ENCODE assay signal across 8 mouse cellular contexts in the genomic region with DNA sequence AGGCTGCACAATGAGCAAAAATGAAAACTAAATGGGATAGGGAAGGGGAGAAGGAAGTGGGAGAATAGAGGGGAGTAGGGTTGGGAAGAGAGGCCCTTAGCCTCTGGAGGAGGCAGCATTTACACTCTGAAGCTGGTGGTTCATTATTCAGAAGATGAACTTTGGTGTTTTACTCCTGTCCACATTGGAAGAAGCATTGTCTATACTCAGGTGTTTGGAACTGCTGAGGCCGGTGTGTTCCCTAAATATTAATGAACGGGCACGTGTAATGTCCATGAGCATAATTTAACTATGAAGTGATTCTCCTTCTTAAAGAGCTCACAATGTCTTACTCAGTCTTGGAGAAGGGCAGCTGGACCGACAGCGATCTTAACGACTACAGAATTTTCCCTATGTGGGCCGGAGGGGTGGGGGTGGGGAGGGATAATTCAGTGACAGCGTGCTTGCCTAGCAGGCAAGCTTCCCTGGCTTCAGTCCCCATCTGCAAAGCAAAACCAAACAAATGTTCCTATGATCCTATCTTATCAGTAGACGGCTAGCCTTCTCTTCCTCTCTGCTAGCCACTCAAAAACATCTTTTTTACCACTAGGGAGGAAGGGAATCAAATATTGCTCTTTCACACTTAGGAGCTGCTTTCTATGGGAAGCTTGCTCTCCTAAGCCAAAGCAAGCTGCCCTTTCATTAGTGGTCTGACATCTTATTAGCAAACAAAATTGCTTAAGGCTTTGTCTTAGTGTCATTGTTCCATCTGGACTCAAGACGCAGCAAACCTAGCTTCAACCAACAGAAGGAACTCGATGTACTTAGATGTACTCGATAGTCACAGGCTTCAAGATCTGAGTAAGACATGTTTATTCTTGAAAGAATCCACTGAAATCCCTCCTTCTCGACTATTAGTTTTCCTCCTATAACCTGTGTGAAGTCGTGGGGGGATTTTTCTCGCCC. TPM values are rescaled to one million over a fixed set of nuclear protein-coding genes. Genes with fewer than 3 reads are reported as not detected.
DNase-seq lines count a peak whose midpoint lies in the region; ATAC-seq and TF ChIP-seq lines count a peak whose summit lies in the region.

No protein-coding gene starts in this region.

- H3K36me3 ChIP-seq in testis, adult 2 months (ENCODE audit: control insufficient read depth, insufficient read depth, low read length), result no peaks in the 10 kb centered on the region
- H3K36me3 ChIP-seq in forebrain, embryonic 13.5 days (ENCODE audit: poor library complexity, severe bottlenecking), result no peaks in the 10 kb centered on the region
- no peaks in the 10 kb centered on the region for H3K36me3 ChIP-seq in liver, embryonic 12.5 days
- H3K36me3 ChIP-seq in stomach, embryonic 16.5 days (ENCODE audit: control insufficient read depth, insufficient read depth, low read length), result no peaks in the 10 kb centered on the region

- ATAC-seq in forebrain, embryonic 13.5 days, result no peak
- ATAC-seq in liver, embryonic 12.5 days, result no peak
- no peak for ATAC-seq in stomach, embryonic 16.5 days (ENCODE audit: insufficient read depth, low FRiP score)

- no peak for TF ChIP-seq POLR2A in testis, adult 2 months (IDR thresholded peaks at IDR 0.05; ENCODE audit: control insufficient read depth, low read depth, low read length)

- no peak overlapping the region for H3K4me3 ChIP-seq in testis, adult 2 months (ENCODE audit: control insufficient read depth, low read depth, low read length)
- peak overlapping the region; percentile 56 for H3K4me3 ChIP-seq in forebrain, embryonic 13.5 days
- peak overlapping the region; percentile 64 for H3K4me3 ChIP-seq in liver, embryonic 12.5 days
- peak overlapping the region; percentile 58 for H3K4me3 ChIP-seq in stomach, embryonic 16.5 days (replicated peaks; ENCODE audit: low read length)

- H3K4me2 ChIP-seq in forebrain, embryonic 13.5 days, result peak overlapping the region; percentile 65
- peak overlapping the region; percentile 75 for H3K4me2 ChIP-seq in liver, embryonic 12.5 days
- peak overlapping the region; percentile 70 for H3K4me2 ChIP-seq in stomach, embryonic 16.5 days (ENCODE audit: low read depth, low read length)

- no peak for DNase-seq in testis, postnatal 10 days (ENCODE audit: low spot score)
- no peak for DNase-seq in cerebellum, postnatal 4 days (ENCODE audit: low spot score in 2 of 2)
- DNase-seq in gastrocnemius, adult 8-10 months (ENCODE audit: low spot score in 2 of 2), result no peak
- no peak for DNase-seq in ovary, postnatal 36 days (ENCODE audit: low spot score)

- no peaks in the 10 kb centered on the region for H3K27me3 ChIP-seq in testis, adult 2 months (ENCODE audit: control insufficient read depth, insufficient read depth, low read length)
- no peaks in the 10 kb centered on the region for H3K27me3 ChIP-seq in forebrain, embryonic 13.5 days
- H3K27me3 ChIP-seq in liver, embryonic 12.5 days (replicated peaks), result no peaks in the 10 kb centered on the region
- H3K27me3 ChIP-seq in stomach, embryonic 16.5 days (ENCODE audit: control insufficient read depth, insufficient read depth, low read length), result no peaks in the 10 kb centered on the region

- H3K9me3 ChIP-seq in forebrain, embryonic 13.5 days (replicated peaks), result no peaks in the 10 kb centered on the region
- H3K9me3 ChIP-seq in liver, embryonic 12.5 days (replicated peaks), result no peaks in the 10 kb centered on the region
- no peaks in the 10 kb centered on the region for H3K9me3 ChIP-seq in stomach, embryonic 16.5 days (replicated peaks; ENCODE audit: control insufficient read depth, low read length)

- H3K9ac ChIP-seq in forebrain, embryonic 13.5 days, result peak overlapping the region; percentile 73
- peak overlapping the region; percentile 79 for H3K9ac ChIP-seq in liver, embryonic 12.5 days
- peak overlapping the region; percentile 75; the same call in 1 of the 2 replicates for H3K9ac ChIP-seq in stomach, embryonic 16.5 days (ENCODE audit: low read length)

- H3K4me1 ChIP-seq in testis, adult 2 months (ENCODE audit: control insufficient read depth, insufficient read depth, low read length), result peaks cover 16% of the 10 kb centered on the region
- peaks cover 7% of the 10 kb centered on the region; the same call in 1 of the 2 replicates for H3K4me1 ChIP-seq in forebrain, embryonic 13.5 days
- peaks cover 79% of the 10 kb centered on the region for H3K4me1 ChIP-seq in liver, embryonic 12.5 days
- H3K4me1 ChIP-seq in stomach, embryonic 16.5 days (ENCODE audit: control insufficient read depth, insufficient read depth, low read length), result peaks cover 18% of the 10 kb centered on the region

- H3K27ac ChIP-seq in testis, adult 2 months (ENCODE audit: control insufficient read depth, insufficient read depth, low read depth, low read length), result peak overlapping the region; percentile 94
- H3K27ac ChIP-seq in forebrain, embryonic 13.5 days, result no peak overlapping the region
- peak overlapping the region; percentile 99 for H3K27ac ChIP-seq in liver, embryonic 12.5 days
- H3K27ac ChIP-seq in stomach, embryonic 16.5 days (ENCODE audit: low read length), result peak overlapping the region; percentile 95

- TF ChIP-seq CTCF in testis, adult 2 months (IDR thresholded peaks at IDR 0.05; ENCODE audit: control insufficient read depth, insufficient read depth, insufficient replicate concordance, low read depth, low read length), result no peak

- 26% methylated on average over 15 of the region's 15 CpGs for WGBS in forebrain, embryonic 13.5 days
- 19% methylated on average over 15 of the region's 15 CpGs for WGBS in liver, embryonic 12.5 days (ENCODE audit: insufficient replicate concordance)
- 30% methylated on average over 15 of the region's 15 CpGs for WGBS in stomach, embryonic 16.5 days

RNA-seq across cellular contexts. Expression of a gene that starts 14.5 kb away (rescaled TPM):
- 11.4 and 13.4 TPM in 2 replicates for polyA plus RNA-seq in testis, adult 2 months (2012; rRNA removed)
- 38.6 and 39.1 TPM in 2 replicates for polyA plus RNA-seq in forebrain, embryonic 13.5 days (2015; fragmentation: Nextera tagmentation; extraction: Ambion mirVana)
- polyA plus RNA-seq in liver, embryonic 12.5 days (2016; fragmentation: Nextera tagmentation; extraction: Ambion mirVana), result 48.0 and 48.4 TPM in 2 replicates
- polyA plus RNA-seq in stomach, embryonic 16.5 days (2015; fragmentation: Nextera tagmentation; extraction: Ambion mirVana), result 36.7 and 37.4 TPM in 2 replicates
- total RNA-seq in gastrocnemius, adult 8-10 months (2022), result 10 to 100 TPM; 90.1 to 99.0 (median 95.5) TPM
